Mouse (Mus musculus) adrenal gland, adult 8-10 months (tissue): ENCODE measurements around the gene Gk5. TPM values are rescaled to one million over a fixed set of nuclear protein-coding genes. Genes with fewer than 3 reads are reported as not detected.
"Not testable (repeated sequence)": the region's sequence is repeated elsewhere in the genome, so short reads cannot be mapped to it uniquely, and the experiment has no call there.

Experiments used
- DNase-seq: peaks from one replicate; pipeline ENCODE4 v3.0.0; 2022
- total RNA-seq, 4 experiments: library from RNA; stranded (reverse); gene quantifications; 2 replicates each; pipeline ENCODE4 v1.2.4; 2022

The Gk5 gene
- total RNA-seq, 4 experiments from 2014 or later, result 7.1 to 15.3 (median 10.7) TPM

DNA sequence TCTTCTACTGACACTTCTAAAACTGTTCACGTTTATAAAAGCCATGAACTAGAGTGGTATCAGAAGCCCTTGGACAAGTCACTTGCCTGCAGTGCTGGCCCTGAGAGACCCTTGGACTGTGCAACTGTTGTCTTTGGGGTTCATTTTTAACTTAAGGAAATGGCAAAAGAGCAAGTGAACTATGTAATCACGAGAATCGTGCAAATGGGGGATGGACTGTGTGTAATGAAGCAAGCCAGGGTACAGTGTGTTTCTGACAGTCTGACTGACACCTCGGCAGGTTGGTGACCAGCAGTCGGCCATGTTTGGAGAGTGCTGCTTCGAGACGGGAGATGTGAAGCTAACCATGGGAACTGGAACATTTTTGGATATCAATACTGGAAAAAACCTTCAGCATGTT, 33.6 kb downstream of the Gk5 start:
- no peak for DNase-seq

GRCm38 (mm10) chr9:96158431-96158830, 39.3 kb downstream of the Gk5 start:
- no peak for DNase-seq

DNA sequence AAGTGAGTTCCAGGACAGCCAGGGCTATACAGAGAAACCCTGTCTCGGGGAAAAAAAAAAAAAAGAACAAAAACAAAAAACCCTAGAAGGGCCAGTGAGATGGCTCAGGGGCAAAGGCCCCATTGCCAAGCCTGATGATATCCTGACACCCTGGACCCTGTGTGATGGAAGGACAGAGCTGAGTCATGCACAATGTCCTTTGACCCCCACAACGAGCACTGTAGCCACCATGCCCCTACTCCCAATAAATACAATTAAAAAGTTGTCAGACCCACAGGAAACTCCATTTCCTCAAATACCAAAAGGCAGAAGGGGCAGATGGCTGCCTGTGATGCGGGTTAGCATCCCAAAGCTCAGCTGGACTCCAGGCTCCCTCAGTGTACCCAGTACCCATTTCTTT, 39.9 kb downstream of the Gk5 start:
- DNase-seq, result no peak

DNA sequence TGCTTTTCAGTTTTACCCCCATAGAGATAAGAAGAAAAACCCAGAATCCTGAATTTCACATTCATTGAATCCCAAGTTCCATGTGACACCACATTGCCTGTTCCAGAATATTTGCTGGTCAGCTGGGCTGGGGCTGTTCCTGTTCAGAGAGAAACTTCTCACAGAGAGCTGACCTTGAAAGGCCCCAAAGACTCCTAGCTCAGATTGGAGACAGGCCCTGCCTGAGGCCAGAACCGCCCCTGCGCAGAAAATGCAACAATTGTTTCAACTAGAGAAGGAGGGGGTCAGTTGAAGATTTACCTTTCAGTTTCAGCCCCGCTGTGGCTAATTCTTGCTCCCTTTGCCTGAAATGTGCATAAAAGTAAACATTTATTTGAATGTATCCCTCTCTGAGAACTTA, 41.6 kb downstream of the Gk5 start:
- no peak for DNase-seq

GRCm38 (mm10) chr9:96162421-96162820, 43.3 kb downstream of the Gk5 start:
- no peak for DNase-seq

GRCm38 (mm10) chr9:96163443-96163842, 44.3 kb downstream of the Gk5 start:
- no peak for DNase-seq

- DNase-seq, result not testable (repeated sequence)
Measured at GRCm38 (mm10) chr9:96163983-96164382, 44.8 kb downstream of the Gk5 start.

GRCm38 (mm10) chr9:96167168-96167585, 48.0 kb downstream of the Gk5 start:
- peak; percentile 77 for DNase-seq

GRCm38 (mm10) chr9:96170600-96170999, 51.4 kb downstream of the Gk5 start:
- DNase-seq, result no peak

DNA sequence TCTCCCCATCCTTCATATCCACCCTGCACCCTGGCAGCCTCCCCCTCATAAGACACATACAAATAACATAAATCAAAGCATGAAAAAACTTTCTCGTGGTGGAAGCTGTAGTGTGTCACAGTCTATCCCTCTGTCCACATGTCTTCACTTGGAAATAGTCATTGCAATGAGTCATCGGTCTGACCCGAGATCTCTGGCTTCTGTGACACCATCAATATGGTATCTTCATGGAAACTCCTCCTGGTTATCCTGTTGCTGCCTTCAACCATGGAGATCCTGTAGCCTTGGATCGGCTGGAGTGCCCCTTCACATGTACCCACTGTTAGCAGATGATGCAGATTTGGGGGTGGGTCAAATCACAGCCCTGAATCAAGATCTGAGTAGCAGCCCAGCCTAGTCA, 65.7 kb downstream of the Gk5 start:
- DNase-seq, result no peak

- DNase-seq, result no peak
Measured at GRCm38 (mm10) chr9:96186701-96187100, 67.5 kb downstream of the Gk5 start.

DNA sequence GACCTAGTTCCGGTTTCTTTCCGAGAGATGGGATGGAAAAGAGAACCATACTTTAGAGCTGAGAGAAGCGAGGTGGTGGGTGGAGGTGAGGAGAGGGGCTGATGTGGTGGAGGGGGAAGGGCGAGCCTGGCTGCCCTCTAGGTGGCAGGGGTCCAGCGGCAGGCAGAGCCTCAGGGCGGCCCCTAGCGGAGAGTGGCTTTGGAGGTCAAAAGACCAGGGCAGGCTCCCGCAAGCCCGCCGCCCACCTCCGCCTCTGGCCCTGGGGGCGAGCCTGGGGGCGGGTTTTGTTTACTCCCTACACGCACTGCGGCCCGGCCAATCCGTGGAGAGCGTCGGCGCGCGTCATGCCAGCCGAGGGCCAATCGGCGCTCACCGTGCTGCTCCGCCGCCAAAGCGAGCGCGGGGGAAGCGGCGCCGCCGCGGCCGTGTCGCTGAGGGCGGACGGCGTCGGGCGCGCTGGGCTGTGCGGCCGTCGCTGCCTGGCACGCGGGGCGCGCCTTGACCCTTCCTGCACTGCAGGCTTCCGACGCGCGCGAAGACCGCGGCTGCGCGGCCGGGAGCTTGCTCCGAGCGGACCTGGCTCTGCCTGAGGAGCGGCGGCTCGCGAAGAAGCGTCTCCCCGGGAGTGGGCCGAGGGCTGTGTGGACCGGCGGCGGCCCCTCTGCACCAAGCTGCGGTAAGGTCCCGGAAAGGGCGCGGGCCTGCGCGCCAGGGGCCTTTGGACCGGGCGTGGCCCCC, 76.9 kb downstream of the Gk5 start, which contains the start of gene Tfdp2:
Gene Tfdp2, plus strand, starts transcription at position 391 of the 738 bp plus-strand sequence.
- DNase-seq, result peak; percentile 88

DNA sequence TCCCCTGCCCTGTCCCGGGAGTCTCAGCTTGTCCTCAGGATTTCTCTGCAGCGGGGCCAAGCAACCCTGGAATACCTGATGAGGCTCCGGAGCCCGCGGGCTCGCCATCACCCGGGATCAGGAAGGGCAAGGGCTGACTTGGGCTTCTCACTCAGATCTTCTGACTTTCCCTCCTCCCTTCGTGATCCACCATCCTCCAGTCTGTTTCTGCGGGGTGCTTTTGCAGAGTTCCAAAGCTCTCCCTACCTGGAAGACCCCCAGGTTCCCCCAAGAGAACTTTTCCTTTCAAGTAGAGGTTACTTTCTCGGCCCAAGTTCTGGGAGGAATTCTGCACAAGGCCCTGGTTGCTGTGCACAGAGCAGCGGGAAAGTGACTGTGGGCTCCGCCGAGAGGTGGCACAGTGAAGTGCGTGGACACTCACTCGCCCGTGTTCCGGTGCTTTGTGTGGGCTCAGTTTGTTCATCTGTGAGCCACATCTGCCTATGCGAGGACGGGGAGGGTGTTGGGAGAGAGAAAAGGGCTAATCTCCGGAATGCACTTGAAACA, 77.5 kb downstream of the Gk5 start:
- DNase-seq, result peak; percentile 24

GRCm38 (mm10) chr9:96197806-96198205, 78.6 kb downstream of the Gk5 start:
- no peak for DNase-seq

GRCm38 (mm10) chr9:96203663-96204062, 84.5 kb downstream of the Gk5 start:
- no peak for DNase-seq

- DNase-seq, result no peak
Measured at GRCm38 (mm10) chr9:96207428-96207827, 88.3 kb downstream of the Gk5 start.

DNA sequence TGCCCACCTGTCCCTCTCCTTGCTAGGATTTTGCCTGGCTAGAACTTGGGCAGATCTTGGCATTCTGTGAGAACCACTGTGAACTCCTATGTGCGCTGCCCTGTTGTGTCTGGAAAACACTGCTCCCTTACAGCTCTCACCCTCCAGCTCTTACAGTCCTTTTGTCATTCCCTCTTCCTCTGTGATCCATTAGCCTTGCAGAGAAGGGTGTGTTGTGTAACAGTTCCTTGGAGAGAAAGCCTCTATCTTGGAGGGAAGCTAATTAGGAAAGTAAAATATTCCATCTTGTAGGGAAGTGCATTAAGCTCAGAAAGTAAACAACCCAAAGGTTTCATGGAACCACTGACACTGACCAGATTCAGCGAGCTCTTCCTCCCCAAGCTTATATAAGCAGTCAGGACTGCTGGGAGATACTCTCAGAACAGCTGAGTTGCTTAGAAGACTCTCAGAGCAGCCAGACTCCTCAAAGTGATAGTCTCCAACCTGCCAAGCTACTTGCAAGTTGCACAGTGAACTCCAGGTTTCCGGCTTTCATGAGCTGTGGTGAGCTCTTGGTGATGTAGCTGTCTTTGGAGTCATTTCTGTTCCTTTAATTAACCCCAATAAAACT, 94.0 kb downstream of the Gk5 start:
- DNase-seq, result no peak

- DNase-seq, result no peak
Measured at GRCm38 (mm10) chr9:96214171-96214570, 95.0 kb downstream of the Gk5 start.

- no peak for DNase-seq
Measured at GRCm38 (mm10) chr9:96217299-96217698, 98.1 kb downstream of the Gk5 start.

GRCm38 (mm10) chr9:96217799-96218198, 98.6 kb downstream of the Gk5 start:
- no peak for DNase-seq

DNA sequence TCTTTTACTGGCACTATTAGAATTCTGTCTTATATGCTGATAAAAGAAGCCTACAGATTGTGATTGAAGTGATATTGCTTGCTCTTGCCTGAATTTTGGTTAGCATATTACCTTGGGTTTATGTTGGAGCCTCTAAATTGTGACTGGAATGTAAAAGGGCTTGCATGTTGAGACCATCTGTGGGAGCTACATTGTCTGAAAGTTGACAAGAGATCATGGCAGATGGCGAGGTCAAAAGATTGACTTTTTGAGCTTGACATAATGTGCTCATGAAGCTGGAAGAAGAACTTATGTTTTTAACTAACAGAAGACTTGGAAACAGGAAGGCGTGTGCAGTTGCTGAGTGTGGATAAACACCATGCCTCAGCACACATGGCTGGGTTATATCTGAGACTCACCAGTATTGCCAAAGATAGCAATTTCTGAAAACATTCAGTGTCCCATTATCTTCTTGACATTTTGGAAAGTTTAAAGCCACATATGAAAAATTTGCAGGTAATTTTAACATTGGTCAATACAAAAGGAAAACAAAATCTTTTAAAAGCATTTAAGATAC, 100.0 kb downstream of the Gk5 start:
- DNase-seq, result no peak

DNA sequence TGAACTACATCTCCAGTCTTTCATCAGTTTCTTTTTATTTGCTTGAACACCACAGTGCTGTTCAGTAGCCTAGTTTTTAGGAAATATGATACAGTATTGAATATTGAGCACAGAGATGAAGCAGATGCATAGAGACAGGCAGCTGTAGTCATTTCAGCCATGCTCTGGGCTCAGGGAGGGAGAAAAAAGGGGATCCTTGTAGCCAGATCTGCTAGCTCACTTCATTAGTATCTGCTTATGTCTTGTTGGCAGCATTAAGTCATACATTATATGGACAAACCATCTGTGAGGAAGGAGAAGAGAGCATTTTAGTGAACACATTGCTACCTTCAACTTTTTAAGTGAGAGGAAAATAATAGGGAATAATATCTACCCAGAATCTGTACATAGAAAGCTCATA, 101.3 kb downstream of the Gk5 start:
- no peak for DNase-seq

DNA sequence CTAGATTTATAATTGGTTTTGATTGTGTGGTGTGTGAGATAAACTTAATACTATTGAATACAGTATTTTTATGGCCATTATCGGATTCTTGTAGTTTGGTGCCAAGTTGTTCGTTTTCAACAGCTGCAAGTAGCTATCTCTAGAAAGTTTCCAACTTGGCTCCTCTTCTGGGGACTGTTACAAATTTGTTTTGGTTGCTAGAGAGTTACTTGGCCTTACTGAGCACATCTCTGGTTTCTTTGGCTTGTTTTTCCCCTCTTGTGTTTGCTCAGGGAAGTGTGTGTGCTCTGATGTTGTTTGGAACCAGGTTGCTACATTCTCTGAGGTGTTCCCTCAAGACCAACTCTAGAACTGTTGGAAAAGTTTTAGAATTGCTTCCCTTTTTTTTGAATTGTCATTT, 104.1 kb downstream of the Gk5 start:
- DNase-seq, result no peak

GRCm38 (mm10) chr9:96228285-96228684, 109.1 kb downstream of the Gk5 start:
- no peak for DNase-seq
